In genomic region chr2:166261065-166261464, GRCm38 (mm10) we compare ENCODE assay signal across 12 mouse cellular contexts.
DNase-seq lines count a peak whose midpoint lies in the region; ATAC-seq and TF ChIP-seq lines count a peak whose summit lies in the region.
"Had no signal": no experiment of that assay in that cellular context is flagged by ENCODE, and none has a peak within 500 bp of the region (broad histone marks: within the 10 kb centered on the region; RNA-seq: fewer than 3 reads in every experiment).

No protein-coding gene starts in this region.

- H3K4me1 ChIP-seq in brown adipose tissue, adult 24 weeks (ENCODE audit: control insufficient read depth, insufficient read depth, insufficient read length, low read length), result peaks cover 7% of the 10 kb centered on the region
- H3K4me1 ChIP-seq in limb, embryonic 15.5 days, result peaks cover 26% of the 10 kb centered on the region

- intact Hi-C loops in gastrocnemius, adult 2 months (cut with DNase I), result no loop called here
- intact Hi-C loops in left cerebral cortex, postnatal 25 days (cut with DNase I), result no loop called here
- intact Hi-C loops in left cerebral cortex, postnatal 36 days (cut with DNase I), result no loop called here

- no peak for DNase-seq in gastrocnemius, adult 2 months
- no peak for DNase-seq in gastrocnemius, adult 18-20 months (ENCODE audit: low spot score)
- DNase-seq in left cerebral cortex, postnatal 25 days (ENCODE audit: low spot score in 2 of 2), result peak; percentile 18 to 66
- DNase-seq in left cerebral cortex, postnatal 36 days (ENCODE audit: low spot score in 2 of 2), result no peak
- DNase-seq in embryo, embryonic 10 days (ENCODE audit: low spot score), result no peak
- DNase-seq: cerebellum, adult 18-20 months; lung, adult 2 months had no signal

- no peak overlapping the region for H3K9ac ChIP-seq in limb, embryonic 15.5 days
- H3K9ac ChIP-seq: hindbrain, embryonic 13.5 days; neural tube, embryonic 13.5 days had no signal

- no peak for ATAC-seq in limb, embryonic 15.5 days (ENCODE audit: insufficient number of reproducible peaks, low FRiP score, low TSS enrichment, low read depth)
- ATAC-seq: Patski had no signal

- H3K4me2 ChIP-seq in limb, embryonic 15.5 days, result no peak overlapping the region
- H3K4me2 ChIP-seq: hindbrain, embryonic 13.5 days; neural tube, embryonic 13.5 days had no signal

- H3K4me3 ChIP-seq in gastrocnemius, adult 2 months, result no peak overlapping the region
- no peak overlapping the region for H3K4me3 ChIP-seq in brown adipose tissue, adult 24 weeks (ENCODE audit: insufficient read depth, low read depth, low read length)
- no peak overlapping the region for H3K4me3 ChIP-seq in limb, embryonic 15.5 days
- H3K4me3 ChIP-seq: hindbrain, embryonic 13.5 days; neural tube, embryonic 13.5 days had no signal

- no peaks in the 10 kb centered on the region for H3K27me3 ChIP-seq in limb, embryonic 15.5 days

- 57% methylated on average over 7 of the region's 7 CpGs for WGBS in limb, embryonic 15.5 days

- TF ChIP-seq CTCF in gastrocnemius, adult 2 months (IDR thresholded peaks at IDR 0.05), result no peak

- peak overlapping the region; percentile 43 for H3K27ac ChIP-seq in gastrocnemius, adult 2 months
- 0 out of 2 replicates have a peak overlapping the region, but pooled peaks have one; percentile 86 for H3K27ac ChIP-seq in brown adipose tissue, adult 24 weeks (replicated peaks; ENCODE audit: low read depth, low read length)
- peak overlapping the region; percentile 43 for H3K27ac ChIP-seq in limb, embryonic 15.5 days
- H3K27ac ChIP-seq: hindbrain, embryonic 13.5 days; neural tube, embryonic 13.5 days had no signal

- H3K9me3 ChIP-seq in limb, embryonic 15.5 days, result no peaks in the 10 kb centered on the region
- H3K9me3 ChIP-seq: hindbrain, embryonic 13.5 days had no signal

- H3K36me3 ChIP-seq in limb, embryonic 15.5 days, result no peaks in the 10 kb centered on the region
- H3K36me3 ChIP-seq: hindbrain, embryonic 13.5 days; neural tube, embryonic 13.5 days had no signal

Comparison
In these comparisons a context has a peak if more than half of its experiments do, and no peak if none do; other contexts are left out.
1. DNase-seq: peak in left cerebral cortex, postnatal 25 days (2 of 2); none in gastrocnemius, adult 2 months (single experiment), gastrocnemius, adult 18-20 months (single experiment), left cerebral cortex, postnatal 36 days (0 of 2) and embryo, embryonic 10 days (single experiment).
2. Peak in every context shown above with its lines, with median percentiles within 50 percentile points of each other: H3K27ac ChIP-seq.